Mouse (Mus musculus) olfactory bulb, adult 2 months (tissue): Measurements from ENCODE around the gene Cyb5d1. TPM values are rescaled to one million over a fixed set of nuclear protein-coding genes. Genes with fewer than 3 reads are reported as not detected.

Experiments used
- H3K27ac ChIP-seq: fragments of 200-500 bp; 2 replicates; pipeline ENCODE4 v1.5.1; 2012; ENCODE audit warnings: low read depth, low read length; ENCODE audit not compliant: insufficient read depth
- H3K4me1 ChIP-seq: fragments of 200-500 bp; 2 replicates; pipeline ENCODE4 v1.6.1; 2012; ENCODE audit warnings: low read length; ENCODE audit not compliant: control insufficient read depth, insufficient read depth
- H3K4me3 ChIP-seq: fragments of 200-500 bp; 2 replicates; pipeline ENCODE4 v1.5.1; 2012; ENCODE audit warnings: mild to moderate bottlenecking, low read depth, low read length, moderate library complexity; ENCODE audit not compliant: insufficient read depth
- CTCF ChIP-seq: fragments of 200-500 bp; IDR thresholded peaks from 2 replicates; pipeline ENCODE4 v1.5.1; 2012; ENCODE audit warnings: low read depth, mild to moderate bottlenecking, low read length, moderate library complexity; ENCODE audit not compliant: insufficient read depth
- POLR2A ChIP-seq: fragments of 200-500 bp; IDR thresholded peaks from 2 replicates; pipeline ENCODE4 v1.6.1; 2012; ENCODE audit warnings: mild to moderate bottlenecking, low read depth, low read length, moderate library complexity; ENCODE audit not compliant: insufficient read depth
- WGBS: fragments of 180-500 bp; shearing (Covaris S2); methylation state at CpG from one replicate; pipeline ENCODE4 v1.1.7; 2018; 5-methylcytosine and 5-hydroxymethylcytosine counted together
- polyA plus RNA-seq: library from polyadenylated mRNA; stranded (reverse); fragments of >200 nt; gene quantifications from 2 replicates; pipeline ENCODE4 v1.2.4, GENCODE M21; 2012; ENCODE audit warnings: low replicate concordance; ENCODE audit not compliant: missing spikeins, insufficient read depth, insufficient read length

Cyb5d1 gene
- polyA plus RNA-seq, 1 experiment = not detected

DNA sequence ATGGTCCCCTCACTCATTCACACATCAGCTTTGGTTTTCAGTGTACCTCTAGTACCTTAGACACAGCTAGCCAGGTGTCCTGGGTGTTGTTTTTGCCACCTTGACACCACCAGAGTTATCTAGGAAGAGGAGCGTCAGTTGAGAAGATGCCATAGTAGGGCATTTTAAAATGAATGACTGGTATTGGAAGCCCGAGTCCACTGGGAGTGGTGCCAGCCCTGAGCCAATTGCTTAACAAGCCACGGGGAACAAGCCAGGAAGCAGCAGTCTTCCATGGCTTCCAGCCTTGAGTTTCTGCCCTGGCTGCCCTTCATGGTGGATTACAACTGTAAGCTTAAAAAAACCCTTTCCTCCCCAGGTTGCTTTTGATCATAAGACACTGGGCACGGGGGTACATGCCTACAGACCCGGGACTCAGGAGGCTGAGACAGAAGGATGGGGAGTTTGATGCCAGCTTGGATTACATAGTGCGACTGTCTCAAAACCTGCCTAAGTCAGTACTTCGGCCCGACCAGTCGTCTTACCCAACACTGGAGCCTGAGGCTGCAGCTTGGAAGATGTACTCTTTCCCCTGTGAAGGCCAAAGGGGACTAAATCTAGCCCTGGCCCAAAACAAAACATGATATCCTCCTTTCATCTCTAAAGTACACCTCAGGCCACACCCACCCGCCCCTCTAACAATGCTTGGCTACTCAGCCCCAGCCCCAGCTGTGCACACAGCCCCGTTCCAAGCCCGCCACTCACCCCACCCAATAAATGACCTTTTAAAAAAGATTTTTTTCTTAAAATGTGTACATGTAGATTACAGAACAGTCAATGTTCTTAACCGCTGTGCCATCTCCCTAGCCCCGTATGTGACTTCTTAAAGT is 5.7 kb downstream of the Cyb5d1 start:
- no peak overlapping the region for H3K27ac ChIP-seq
- H3K4me1 ChIP-seq = peaks cover 3% of the 10 kb centered on the region; the same call in 1 of the 2 replicates
- TF ChIP-seq POLR2A = no peak
- no peak for TF ChIP-seq CTCF
- 44% methylated on average over 14 of the region's 14 CpGs for WGBS
- H3K4me3 ChIP-seq = no peak overlapping the region

DNA sequence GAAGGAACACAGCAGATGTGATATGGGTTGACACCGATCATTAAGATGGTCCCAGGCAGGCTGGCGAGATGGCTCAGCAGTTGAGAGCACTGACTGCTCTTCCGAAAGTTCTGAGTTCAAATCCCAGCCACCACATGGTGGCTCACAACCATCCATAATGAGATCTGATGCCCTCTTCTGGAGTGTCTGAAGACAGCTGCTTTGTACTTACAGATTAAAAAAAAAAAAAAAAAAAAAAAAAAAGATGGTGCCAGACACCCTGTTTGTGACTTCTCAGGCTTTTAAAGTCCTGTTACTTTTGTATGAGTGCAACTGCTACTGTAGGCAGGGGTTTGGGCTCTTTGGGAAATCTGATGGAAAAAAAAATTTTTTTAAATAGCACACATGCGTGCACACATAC is 6.8 kb downstream of the Cyb5d1 start:
- no peak overlapping the region for H3K27ac ChIP-seq
- WGBS = 95% methylated on average over 4 of the region's 4 CpGs
- H3K4me3 ChIP-seq = no peak overlapping the region
- peaks cover 3% of the 10 kb centered on the region; the same call in 1 of the 2 replicates for H3K4me1 ChIP-seq
- TF ChIP-seq POLR2A = no peak
- TF ChIP-seq CTCF = no peak

DNA sequence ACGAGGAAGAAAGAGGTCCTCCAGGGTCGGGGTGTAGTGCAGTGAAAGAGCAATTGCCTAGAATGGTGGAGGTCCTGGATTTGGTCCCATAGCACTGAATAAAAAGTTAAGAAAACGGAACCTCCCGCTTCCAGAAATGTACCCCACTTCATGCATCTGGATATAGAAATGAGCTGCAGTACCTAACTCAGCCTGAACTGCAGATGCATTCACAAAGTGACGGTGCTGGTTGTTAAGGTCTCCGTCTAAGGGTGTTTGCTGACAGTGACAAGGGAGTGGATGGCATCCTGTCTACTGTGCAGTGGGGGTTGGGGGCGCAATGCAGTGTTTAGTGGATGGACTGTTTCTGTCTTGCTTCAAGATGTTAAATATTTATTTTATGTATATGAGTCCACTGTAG is 8.7 kb downstream of the Cyb5d1 start:
- no peak overlapping the region for H3K4me3 ChIP-seq
- peaks cover 14% of the 10 kb centered on the region for H3K4me1 ChIP-seq
- TF ChIP-seq CTCF (no peak), POLR2A (no peak)
- 66% methylated on average over 7 of the region's 7 CpGs for WGBS
- H3K27ac ChIP-seq = no peak overlapping the region

DNA sequence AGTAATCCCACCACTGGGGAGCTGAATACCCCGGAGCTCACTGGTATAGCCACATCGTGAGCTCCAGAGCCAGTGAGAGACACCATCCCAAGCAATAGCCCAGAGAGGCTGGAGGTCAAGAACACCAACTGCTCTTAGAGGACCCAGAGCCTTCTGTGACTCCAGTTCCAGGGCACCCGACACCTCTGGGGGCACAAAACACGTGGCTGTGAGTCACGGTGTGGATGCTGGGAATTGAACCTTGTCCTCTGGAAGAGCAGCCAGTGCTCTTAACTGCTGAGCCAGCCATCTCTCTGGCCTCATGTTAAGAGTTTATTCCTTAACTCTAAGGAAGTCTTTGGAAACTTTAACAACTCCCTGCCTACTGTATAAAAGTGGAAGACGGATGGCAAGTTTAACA is 10.5 kb downstream of the Cyb5d1 start:
- H3K4me1 ChIP-seq = peaks cover 19% of the 10 kb centered on the region
- WGBS = 78% methylated on average over 6 of the region's 6 CpGs
- no peak for TF ChIP-seq CTCF
- TF ChIP-seq POLR2A = no peak
- H3K27ac ChIP-seq = no peak overlapping the region
- H3K4me3 ChIP-seq = no peak overlapping the region

DNA sequence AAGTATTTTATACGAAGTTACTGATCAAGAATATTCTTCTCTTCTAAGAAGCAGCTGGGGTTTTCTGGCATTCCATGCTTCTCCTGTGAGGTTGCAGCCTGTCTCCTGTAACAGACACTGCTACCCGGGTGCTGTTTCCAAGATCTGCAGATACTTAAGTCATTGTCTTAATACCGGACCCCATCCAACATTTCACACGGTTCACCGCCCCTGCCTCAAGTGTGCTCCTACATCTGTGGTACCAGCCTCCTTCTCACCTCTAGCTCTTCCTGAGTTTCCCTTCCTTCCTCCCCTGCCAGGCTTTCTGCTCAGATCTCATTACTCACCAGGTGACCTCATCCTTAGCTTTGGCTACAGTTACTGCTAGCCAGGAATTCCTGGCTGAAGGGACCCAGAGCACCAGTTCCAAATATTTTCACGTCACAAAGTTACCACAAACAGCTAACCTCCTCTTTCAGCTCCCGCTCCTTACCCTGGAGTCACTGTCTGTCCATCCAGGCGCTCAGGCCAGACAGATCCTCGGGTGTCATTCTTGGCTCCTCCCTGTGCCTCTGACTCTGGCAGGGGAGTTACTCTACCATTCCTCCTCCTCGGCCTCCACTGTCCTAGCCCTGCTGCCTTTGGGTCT is 12.8 kb downstream of the Cyb5d1 start:
- H3K27ac ChIP-seq = peak overlapping the region; percentile 57
- TF ChIP-seq POLR2A (no peak), CTCF (no peak)
- WGBS = 41% methylated on average over 10 of the region's 10 CpGs
- H3K4me1 ChIP-seq = peaks cover 16% of the 10 kb centered on the region
- H3K4me3 ChIP-seq = no peak overlapping the region

DNA sequence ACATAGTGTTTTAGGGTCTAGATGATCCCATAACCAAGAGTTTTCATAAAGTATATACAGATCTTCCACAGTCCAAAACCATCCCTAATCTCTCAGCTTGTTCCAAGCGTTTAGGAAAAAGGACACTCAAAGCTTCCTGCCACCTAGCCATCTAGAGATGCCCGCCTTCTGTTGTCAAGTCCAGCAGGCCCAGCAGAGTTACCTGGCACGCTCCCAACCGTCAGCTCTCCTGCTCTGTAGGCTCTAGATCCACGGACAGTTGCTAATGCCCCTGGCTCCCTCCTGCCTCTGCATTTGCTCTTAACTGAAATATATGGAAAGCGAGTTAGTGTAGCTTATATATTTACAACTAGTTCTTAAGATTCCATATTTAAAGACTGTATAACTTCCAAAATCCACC is 14.1 kb downstream of the Cyb5d1 start:
- peak overlapping the region; percentile 52 for H3K27ac ChIP-seq
- H3K4me1 ChIP-seq = peaks cover 16% of the 10 kb centered on the region
- no peak overlapping the region for H3K4me3 ChIP-seq
- no peak for TF ChIP-seq POLR2A
- TF ChIP-seq CTCF = no peak
- 61% methylated on average over 6 of the region's 6 CpGs for WGBS

DNA sequence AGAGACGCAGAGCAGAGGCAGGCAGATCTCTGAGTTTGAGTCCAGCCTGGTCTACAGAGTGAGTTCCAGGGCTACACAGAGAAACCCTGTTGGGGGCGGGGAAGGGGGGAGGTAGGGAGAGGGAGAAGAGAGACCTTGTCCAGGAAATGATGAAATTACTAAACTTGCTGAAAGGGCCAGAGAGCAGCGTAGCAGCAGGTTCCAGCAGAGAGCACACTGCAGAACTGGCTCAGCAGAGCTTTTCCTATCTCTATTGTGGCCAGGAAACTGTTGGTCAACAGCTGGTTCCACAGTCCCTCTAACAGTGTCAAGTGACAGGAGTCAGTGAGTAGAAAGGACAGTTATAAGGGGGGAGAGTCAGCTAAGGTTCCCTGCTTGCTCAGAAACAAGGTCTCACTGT is 15.8 kb downstream of the Cyb5d1 start:
- 94% methylated on average over 3 of the region's 3 CpGs for WGBS
- no peak overlapping the region for H3K4me3 ChIP-seq
- peaks cover 16% of the 10 kb centered on the region for H3K4me1 ChIP-seq
- no peak overlapping the region for H3K27ac ChIP-seq
- TF ChIP-seq POLR2A (no peak), CTCF (no peak)

DNA sequence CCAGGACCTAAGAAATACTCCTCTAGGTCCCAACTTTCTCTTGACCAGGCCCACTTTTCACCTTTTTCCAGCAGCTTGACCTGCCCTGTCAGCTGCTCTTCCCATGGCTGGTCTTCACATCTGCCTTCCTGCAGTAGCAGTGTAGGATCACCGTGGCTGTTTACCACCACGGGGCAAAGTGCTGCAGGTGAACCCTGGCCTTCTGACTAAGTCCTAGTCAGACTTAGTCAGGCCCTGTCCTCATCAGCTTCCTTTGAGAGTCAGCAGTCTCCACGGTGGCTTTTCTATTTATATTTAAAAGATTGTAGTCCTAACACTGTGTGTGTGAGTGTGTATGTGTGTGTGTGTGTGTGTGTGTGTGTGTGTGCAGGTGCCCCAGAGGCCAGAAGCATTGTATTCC is 17.7 kb downstream of the Cyb5d1 start:
- no peak for TF ChIP-seq POLR2A
- no peak for TF ChIP-seq CTCF
- Histone ChIP-seq H3K4me3 (no peak overlapping the region), H3K27ac (no peak overlapping the region), H3K4me1 (peaks cover 12% of the 10 kb centered on the region)
- WGBS = 66% methylated on average over 3 of the region's 3 CpGs

DNA sequence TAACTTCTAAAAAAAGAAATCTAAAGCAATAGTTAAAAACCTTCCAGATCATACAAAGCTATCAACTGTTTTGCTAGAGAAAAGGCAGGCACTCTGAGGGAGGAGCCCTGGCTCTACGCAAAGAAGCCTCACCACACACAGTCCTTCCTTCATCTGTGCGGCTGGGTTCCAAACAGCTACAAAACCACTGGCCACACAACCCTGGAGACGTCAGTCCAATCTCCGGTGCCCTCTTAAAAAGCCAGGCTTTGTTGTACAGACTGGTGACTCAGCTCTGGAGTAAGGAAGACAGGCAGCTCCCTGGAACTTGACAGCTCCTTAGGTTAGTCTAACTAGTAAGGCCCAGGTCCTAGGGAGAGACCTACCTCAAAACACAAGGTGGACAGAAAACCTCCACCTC is 19.8 kb downstream of the Cyb5d1 start:
- TF ChIP-seq CTCF (no peak), POLR2A (no peak)
- WGBS = 70% methylated on average over 4 of the region's 4 CpGs
- Histone ChIP-seq H3K4me3 (no peak overlapping the region), H3K4me1 (peaks cover 16% of the 10 kb centered on the region), H3K27ac (no peak overlapping the region)
